Mouse (Mus musculus) ES-Bruce4 (cell line): Measurements from ENCODE around the gene Gpr62. TPM values are rescaled to one million over a fixed set of nuclear protein-coding genes. Genes with fewer than 3 reads are reported as not detected.

Experiments
- H3K27ac ChIP-seq: 2 replicates; pipeline ENCODE4 v1.5.1; 2012; ENCODE audit warnings: low read length, inconsistent platforms; ENCODE audit not compliant: insufficient read depth
- H3K27me3 ChIP-seq: 2 replicates; pipeline ENCODE4 v1.6.1; 2012; ENCODE audit warnings: mild to moderate bottlenecking, low read length, inconsistent platforms; ENCODE audit not compliant: control insufficient read depth, poor library complexity, insufficient read depth, severe bottlenecking
- H3K36me3 ChIP-seq: 2 replicates; pipeline ENCODE4 v1.6.1; 2012; ENCODE audit warnings: inconsistent platforms, mild to moderate bottlenecking, low read length, moderate library complexity; ENCODE audit not compliant: control insufficient read depth, poor library complexity, insufficient read depth, severe bottlenecking
- H3K4me1 ChIP-seq: one replicate; pipeline ENCODE4 v1.8.1; 2011; ENCODE audit warnings: low read length; ENCODE audit not compliant: control insufficient read depth, insufficient read depth
- H3K4me3 ChIP-seq: 2 replicates; pipeline ENCODE4 v1.5.1; 2011; ENCODE audit warnings: low read depth, mild to moderate bottlenecking, low read length
- H3K9ac ChIP-seq: 2 replicates; pipeline ENCODE4 v1.6.1; 2012; ENCODE audit warnings: low read depth, mild to moderate bottlenecking, inconsistent platforms; ENCODE audit not compliant: poor library complexity, severe bottlenecking
- H3K9me3 ChIP-seq: replicated peaks from 2 replicates; pipeline ENCODE4 v1.6.1; 2012; ENCODE audit warnings: mild to moderate bottlenecking, low read length, inconsistent platforms; ENCODE audit not compliant: control insufficient read depth, poor library complexity, insufficient read depth, severe bottlenecking
- CTCF ChIP-seq: IDR thresholded peaks from one replicate; pipeline ENCODE4 v1.8.1; 2011; ENCODE audit warnings: low read depth, low read length
- EP300 ChIP-seq: IDR thresholded peaks from 2 replicates; pipeline ENCODE4 v1.6.1; 2011; ENCODE audit warnings: low read depth, low read length; ENCODE audit not compliant: insufficient read depth
- POLR2A ChIP-seq: IDR thresholded peaks from one replicate; pipeline ENCODE4 v1.8.1; 2011; ENCODE audit warnings: low read length; ENCODE audit not compliant: insufficient read depth
- polyA plus RNA-seq: library from polyadenylated mRNA; stranded (reverse); fragments of >200 nt; gene quantifications from 2 replicates; pipeline ENCODE4 v1.2.4, GENCODE M21; 2011; ENCODE audit warnings: low read depth; ENCODE audit not compliant: missing spikeins, insufficient read depth, insufficient read length

Gene Gpr62
- polyA plus RNA-seq, 1 experiment, result 0.30 TPM

DNA sequence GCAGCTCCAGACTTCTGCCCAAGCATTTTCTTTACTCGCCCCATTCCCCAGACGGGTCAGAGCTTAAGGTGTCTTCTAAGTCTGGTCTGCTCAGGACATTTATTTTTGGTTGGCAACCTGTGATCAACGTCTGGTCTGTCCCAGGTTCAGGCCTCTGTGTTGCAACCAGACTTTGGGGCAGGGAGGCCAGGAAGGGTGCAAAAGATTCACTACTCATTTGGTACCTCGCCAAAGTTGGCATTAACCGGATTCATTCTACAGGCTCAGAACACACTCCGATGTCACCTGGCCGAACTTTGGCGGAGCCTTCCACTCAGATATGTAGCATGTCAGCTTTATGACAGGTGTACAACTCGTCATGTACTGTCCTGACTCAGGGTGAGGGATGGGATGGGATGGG lies 17.8 kb downstream of the Gpr62 start:
- Histone ChIP-seq H3K36me3 (no peaks in the 10 kb centered on the region), H3K9ac (peak overlapping the region; percentile 42; the same call in 1 of the 2 replicates), H3K9me3 (no peaks in the 10 kb centered on the region), H3K4me1 (peaks cover 6% of the 10 kb centered on the region), H3K27me3 (no peaks in the 10 kb centered on the region), H3K4me3 (no peak overlapping the region), H3K27ac (peak overlapping the region; percentile 12; the same call in 1 of the 2 replicates)
- TF ChIP-seq CTCF (no peak), POLR2A (no peak), EP300 (no peak)

DNA sequence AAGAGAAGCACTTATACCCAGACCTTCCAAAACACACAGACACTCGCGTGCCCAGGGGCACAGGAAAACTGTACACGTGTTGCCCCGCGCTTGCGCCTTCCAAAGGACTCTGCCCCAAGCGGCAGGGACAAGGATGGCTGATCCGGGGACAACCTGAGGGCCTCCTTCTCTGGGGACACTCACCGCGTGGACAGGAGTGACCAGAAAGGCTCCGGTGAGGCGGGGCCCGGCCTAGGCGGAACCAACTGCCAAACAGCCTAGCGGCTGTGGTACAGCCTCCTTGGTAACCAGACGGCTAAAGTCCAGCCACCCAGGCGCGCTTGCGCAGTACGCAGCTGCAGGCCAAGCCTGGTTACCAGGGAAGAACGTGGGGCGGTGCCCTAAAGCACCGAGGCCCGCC lies 18.4 kb downstream of the Gpr62 start, which contains the start of the genes Abhd14b and Abhd14a:
Abhd14b (plus strand) TSS at position 112 of the 400 bp plus-strand sequence.
Abhd14a (minus strand) TSS at position 331 of the 400 bp plus-strand sequence.
- H3K9me3 ChIP-seq, result no peaks in the 10 kb centered on the region
- no peaks in the 10 kb centered on the region for H3K36me3 ChIP-seq
- peak within 1 kb of the TSS; percentile 51 for H3K9ac ChIP-seq
- H3K4me3 ChIP-seq, result peak within 1 kb of the TSS; percentile 74
- peak within 1 kb of the TSS; percentile 12; the same call in 1 of the 2 replicates for H3K27ac ChIP-seq
- TF ChIP-seq POLR2A, result no peak
- TF ChIP-seq CTCF, result no peak
- no peak for TF ChIP-seq EP300
- peaks cover 6% of the 10 kb centered on the region for H3K4me1 ChIP-seq
- no peaks in the 10 kb centered on the region for H3K27me3 ChIP-seq

DNA sequence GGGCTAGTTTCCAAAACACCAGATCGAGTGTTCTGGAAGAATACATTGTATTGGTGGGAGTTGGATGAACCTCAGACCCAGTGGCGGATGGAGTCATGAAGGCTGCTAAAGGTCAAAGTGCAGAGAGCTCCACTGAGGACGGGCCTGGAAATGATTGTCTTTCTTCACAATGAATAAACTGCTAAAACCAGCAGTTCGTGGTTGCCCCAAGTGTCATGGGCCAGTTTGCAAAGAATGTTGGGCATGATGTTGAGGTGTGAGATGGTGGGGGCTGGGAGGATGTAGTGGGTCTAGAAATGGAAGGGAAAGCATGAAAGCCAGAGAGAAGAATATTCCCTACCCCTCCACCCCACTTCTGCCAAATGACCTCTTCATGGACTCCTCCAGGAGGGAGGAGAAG lies 20.9 kb downstream of the Gpr62 start:
- H3K27ac ChIP-seq, result no peak overlapping the region
- H3K4me1 ChIP-seq, result peaks cover 2% of the 10 kb centered on the region
- no peak overlapping the region for H3K4me3 ChIP-seq
- H3K36me3 ChIP-seq, result no peaks in the 10 kb centered on the region
- no peak overlapping the region for H3K9ac ChIP-seq
- H3K9me3 ChIP-seq, result no peaks in the 10 kb centered on the region
- TF ChIP-seq CTCF (no peak), EP300 (no peak), POLR2A (no peak)
- no peaks in the 10 kb centered on the region for H3K27me3 ChIP-seq

DNA sequence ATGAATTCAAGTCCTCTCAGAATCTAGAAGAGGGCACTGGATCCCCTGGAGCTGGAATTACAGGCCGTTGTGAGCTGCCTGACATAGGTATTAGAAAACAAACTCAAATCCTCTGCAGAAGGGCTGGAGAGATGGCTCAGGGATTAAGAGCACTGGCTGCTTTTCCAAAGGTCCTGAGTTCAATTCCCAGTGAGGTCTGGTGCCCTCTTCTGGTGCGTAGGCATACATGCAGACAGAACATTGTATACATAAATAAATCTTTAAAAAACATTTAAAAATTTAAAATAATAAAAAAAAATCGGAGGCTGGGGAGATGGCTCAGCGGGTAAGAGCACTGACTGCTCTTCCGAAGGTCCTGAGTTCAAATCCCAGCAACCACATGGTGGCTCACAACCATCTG lies 23.1 kb downstream of the Gpr62 start:
- Histone ChIP-seq H3K36me3 (no peaks in the 10 kb centered on the region), H3K27ac (no peak overlapping the region), H3K27me3 (no peaks in the 10 kb centered on the region), H3K9ac (no peak overlapping the region), H3K9me3 (no peaks in the 10 kb centered on the region), H3K4me3 (no peak overlapping the region), H3K4me1 (no peaks in the 10 kb centered on the region)
- TF ChIP-seq CTCF (peak; percentile 11), EP300 (no peak)

- Histone ChIP-seq H3K36me3 (peaks cover 25% of the 10 kb centered on the region), H3K4me1 (no peaks in the 10 kb centered on the region), H3K27me3 (no peaks in the 10 kb centered on the region), H3K9me3 (no peaks in the 10 kb centered on the region), H3K27ac (no peak overlapping the region), H3K4me3 (no peak overlapping the region), H3K9ac (no peak overlapping the region)
- TF ChIP-seq EP300, result no peak
- TF ChIP-seq POLR2A, result no peak
- TF ChIP-seq CTCF, result no peak
These were observed 29.2 kb downstream of the Gpr62 start for GRCm38 (mm10) chr9:106436566-106436965.

- H3K9me3 ChIP-seq, result no peaks in the 10 kb centered on the region
- H3K4me1 ChIP-seq, result no peaks in the 10 kb centered on the region
- H3K9ac ChIP-seq, result no peak overlapping the region
- H3K4me3 ChIP-seq, result no peak overlapping the region
- TF ChIP-seq CTCF, result no peak
- TF ChIP-seq EP300, result no peak
- peaks cover 39% of the 10 kb centered on the region for H3K36me3 ChIP-seq
- H3K27me3 ChIP-seq, result no peaks in the 10 kb centered on the region
- no peak overlapping the region for H3K27ac ChIP-seq
These were observed 32.3 kb downstream of the Gpr62 start for GRCm38 (mm10) chr9:106433389-106433788.
